Mouse (Mus musculus) stomach, embryonic 16.5 days (tissue): ENCODE data around the gene Mid1ip1. TPM values are rescaled to one million over a fixed set of nuclear protein-coding genes. Genes with fewer than 3 reads are reported as not detected.

ENCODE experiments used
- ATAC-seq: fragments of 200-750 bp; cut with Nextera tagmentation; 2 replicates; pipeline ENCODE4 v1.8.0; 2017; ENCODE audit warnings: moderate number of reproducible peaks, moderate TSS enrichment; ENCODE audit not compliant: insufficient read depth, low FRiP score
- H3K27ac ChIP-seq: fragments of 300-500 bp; sonication (generic); 2 replicates; pipeline ENCODE4 v1.5.1; 2014; ENCODE audit warnings: low read length
- H3K27me3 ChIP-seq: fragments of 300-500 bp; sonication (generic); 2 replicates; pipeline ENCODE4 v1.6.1; 2014; ENCODE audit warnings: low read length, control low read depth, mixed read lengths; ENCODE audit not compliant: control insufficient read depth, insufficient read depth
- H3K36me3 ChIP-seq: fragments of 300-500 bp; sonication (generic); 2 replicates; pipeline ENCODE4 v1.6.1; 2014; ENCODE audit warnings: low read length; ENCODE audit not compliant: control insufficient read depth, insufficient read depth
- H3K4me1 ChIP-seq: fragments of 300-500 bp; sonication (generic); 2 replicates; pipeline ENCODE4 v1.6.1; 2014; ENCODE audit warnings: low read length, control low read depth, mixed read lengths; ENCODE audit not compliant: control insufficient read depth, insufficient read depth
- H3K4me2 ChIP-seq: fragments of 300-500 bp; sonication (generic); 2 replicates; pipeline ENCODE4 v1.6.1; 2014; ENCODE audit warnings: low read depth, low read length, mixed read lengths
- H3K4me3 ChIP-seq: fragments of 300-500 bp; sonication (generic); replicated peaks from 2 replicates; pipeline ENCODE4 v1.5.1; 2014; ENCODE audit warnings: mild to moderate bottlenecking, low read length
- H3K9ac ChIP-seq: fragments of 300-500 bp; sonication (generic); 2 replicates; pipeline ENCODE4 v1.6.1; 2014; ENCODE audit warnings: low read length
- H3K9me3 ChIP-seq: fragments of 300-500 bp; sonication (generic); replicated peaks from 2 replicates; pipeline ENCODE4 v1.6.1; 2016; ENCODE audit warnings: low read length, control low read depth; ENCODE audit not compliant: control insufficient read depth
- WGBS: fragments of 180-500 bp; shearing (Covaris S2); extraction: QIAGEN DNeasy Blood & Tissue Kit; methylation state at CpG from one replicate; pipeline ENCODE4 v1.1.7; 2014; 5-methylcytosine and 5-hydroxymethylcytosine counted together
- polyA plus RNA-seq: library from polyadenylated mRNA; unstranded; fragments of >200 nt; fragmentation: Nextera tagmentation; extraction: Ambion mirVana; gene quantifications from 2 replicates; pipeline ENCODE4 v1.2.1, GENCODE M21; 2015

Gene Mid1ip1
- polyA plus RNA-seq = 86.8 and 98.3 TPM in 2 replicates

DNA sequence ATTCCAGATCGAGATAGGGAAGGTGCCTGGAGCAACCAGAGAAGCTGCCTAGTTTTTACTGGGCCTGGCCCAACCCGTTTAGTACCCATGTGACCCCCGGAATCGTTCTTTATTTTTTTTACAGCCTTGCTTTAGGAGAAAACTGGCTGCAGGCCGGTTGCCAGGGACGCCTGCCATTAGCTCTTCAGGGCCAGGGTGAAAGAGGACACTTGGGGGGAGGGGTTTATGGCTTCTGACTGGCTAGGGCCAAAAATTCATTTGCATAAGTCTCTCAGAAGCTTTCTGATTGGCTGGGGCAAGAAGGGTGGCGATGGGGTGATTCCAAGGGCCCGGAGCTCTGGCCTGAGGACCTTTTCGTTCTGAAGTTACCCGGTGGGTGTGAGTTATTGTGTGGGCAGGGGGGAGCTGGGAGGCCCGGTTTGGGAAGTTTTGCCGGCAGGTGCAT is at the start of gene Mid1ip1:
Gene Mid1ip1, plus strand, starts transcription at position 318 of the 445 bp plus-strand sequence.
- Histone ChIP-seq H3K9ac (peak within 1 kb of the TSS; percentile 39; the same call in 1 of the 2 replicates), H3K4me1 (0 out of 2 replicates have a peak, but pooled peaks cover 3% of the 10 kb centered on the region), H3K4me3 (peak within 1 kb of the TSS; percentile 34), H3K36me3 (no peaks in the 10 kb centered on the region), H3K9me3 (no peaks in the 10 kb centered on the region), H3K27me3 (no peaks in the 10 kb centered on the region), H3K4me2 (peak within 1 kb of the TSS; percentile 50), H3K27ac (peak within 1 kb of the TSS; percentile 79)
- WGBS = 17% methylated on average over 12 of the region's 12 CpGs
- ATAC-seq = peak; percentile 83

DNA sequence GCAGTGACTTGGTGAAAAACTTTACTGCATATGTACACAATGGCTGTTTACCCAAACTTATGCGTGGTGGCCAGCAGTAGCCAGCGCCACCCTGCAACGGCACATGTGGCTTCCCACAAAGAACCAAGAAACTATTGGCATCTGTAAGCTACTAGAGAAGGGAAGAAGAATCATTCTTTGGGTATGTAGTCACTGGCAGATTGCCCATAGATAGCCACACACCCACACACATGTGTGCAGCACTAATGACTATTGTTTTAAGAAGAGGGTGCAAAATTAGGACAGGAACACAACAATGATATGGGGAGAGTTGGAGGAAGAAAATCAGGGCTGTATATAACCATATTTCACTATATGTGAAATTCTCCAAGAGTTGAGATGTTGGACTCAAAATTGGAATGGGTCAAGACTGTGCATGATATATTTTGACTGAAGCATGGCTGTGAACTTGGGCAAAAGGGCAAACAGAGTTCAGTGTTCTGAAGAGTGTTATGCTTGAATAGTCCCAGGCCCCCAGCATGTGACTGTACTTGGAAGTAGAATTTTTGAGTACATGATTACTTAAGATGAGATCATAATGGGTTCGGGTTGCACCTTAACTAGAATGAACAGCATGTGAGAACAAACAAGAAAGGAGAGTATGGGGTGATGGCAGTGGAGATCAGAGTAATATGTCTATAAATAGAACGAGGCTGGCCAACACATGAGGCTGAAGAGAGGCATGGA is 20.2 kb upstream of the Mid1ip1 start:
- H3K4me3 ChIP-seq = no peak overlapping the region
- H3K36me3 ChIP-seq = no peaks in the 10 kb centered on the region

DNA sequence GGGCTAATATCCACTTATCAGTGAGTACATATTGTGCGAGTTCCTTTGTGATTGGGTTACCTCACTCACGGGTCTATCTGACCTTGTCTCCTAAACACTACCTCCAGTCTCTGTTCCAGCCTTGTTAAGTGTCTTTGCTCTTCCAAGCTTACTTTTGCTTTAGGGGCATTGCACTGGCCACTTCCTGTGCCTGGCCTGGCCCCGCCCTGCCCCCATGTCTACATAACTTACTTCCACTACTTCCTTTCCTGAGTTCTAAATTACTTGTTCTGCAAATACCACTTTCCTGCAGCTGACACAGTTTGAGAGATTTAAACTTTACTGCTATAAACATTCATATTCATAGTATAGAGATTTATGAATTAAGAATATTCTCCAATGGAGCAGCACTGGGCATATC is 8.1 kb upstream of the Mid1ip1 start:
- no peak for ATAC-seq
- Histone ChIP-seq H3K36me3 (no peaks in the 10 kb centered on the region), H3K27ac (no peak overlapping the region), H3K27me3 (no peaks in the 10 kb centered on the region), H3K4me1 (no peaks in the 10 kb centered on the region), H3K9ac (no peak overlapping the region), H3K9me3 (no peaks in the 10 kb centered on the region), H3K4me2 (no peak overlapping the region), H3K4me3 (no peak overlapping the region)
- 82% methylated on average over 3 of the region's 3 CpGs for WGBS

More for the DNA sequence above, 20.2 kb upstream of the Mid1ip1 start:
- Histone ChIP-seq H3K4me2 (no peak overlapping the region), H3K9ac (no peak overlapping the region), H3K27me3 (no peaks in the 10 kb centered on the region), H3K4me1 (no peaks in the 10 kb centered on the region), H3K27ac (no peak overlapping the region), H3K9me3 (no peaks in the 10 kb centered on the region)
- 79% methylated on average over 5 of the region's 5 CpGs for WGBS
- ATAC-seq = no peak

DNA sequence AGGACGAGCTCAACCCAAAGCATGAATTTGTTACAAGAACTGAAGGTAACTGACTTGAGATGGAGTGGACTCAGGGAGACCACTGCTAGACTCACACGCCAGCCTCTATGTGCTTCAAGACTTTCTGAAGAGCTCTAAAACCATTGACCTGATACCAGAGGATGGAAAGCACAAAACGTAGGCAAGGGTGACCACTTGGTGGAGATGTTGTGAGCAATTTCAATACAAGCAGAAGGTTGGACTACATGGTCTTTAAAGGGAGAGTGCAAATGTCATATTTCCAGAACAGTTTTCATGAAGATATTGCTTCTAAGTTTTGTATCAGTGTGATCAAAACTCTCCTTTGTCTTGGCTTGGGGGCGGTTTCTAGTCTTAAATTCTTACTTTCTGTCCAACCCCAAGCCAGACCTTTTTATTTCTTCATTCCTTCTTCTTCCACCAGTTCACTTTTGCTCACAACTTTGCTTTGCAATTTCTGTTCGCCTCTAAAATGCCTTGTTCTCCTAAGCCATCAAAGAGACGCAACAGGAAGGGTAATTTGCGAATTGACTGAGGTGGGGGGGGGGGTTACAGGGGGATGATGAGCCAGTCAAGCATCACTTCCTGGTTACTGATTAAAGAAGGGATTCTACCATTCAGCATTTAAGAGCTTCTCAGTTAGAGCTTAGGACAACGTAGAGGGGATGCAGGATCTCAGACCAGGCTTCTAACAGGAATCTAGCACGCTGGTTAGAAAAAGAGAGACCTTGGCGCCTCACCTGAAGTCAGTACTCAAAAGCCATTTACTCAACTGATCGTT is 775 bp upstream of the Mid1ip1 start:
- Histone ChIP-seq H3K4me3 (peak overlapping the region; percentile 31), H3K4me2 (peak overlapping the region; percentile 43), H3K4me1 (0 out of 2 replicates have a peak, but pooled peaks cover 3% of the 10 kb centered on the region), H3K27me3 (no peaks in the 10 kb centered on the region), H3K9me3 (no peaks in the 10 kb centered on the region), H3K9ac (0 out of 2 replicates have a peak overlapping the region, but pooled peaks have one; percentile 14), H3K27ac (peak overlapping the region; percentile 79), H3K36me3 (no peaks in the 10 kb centered on the region)
- WGBS = 36% methylated on average over 11 of the region's 11 CpGs
- no peak for ATAC-seq

DNA sequence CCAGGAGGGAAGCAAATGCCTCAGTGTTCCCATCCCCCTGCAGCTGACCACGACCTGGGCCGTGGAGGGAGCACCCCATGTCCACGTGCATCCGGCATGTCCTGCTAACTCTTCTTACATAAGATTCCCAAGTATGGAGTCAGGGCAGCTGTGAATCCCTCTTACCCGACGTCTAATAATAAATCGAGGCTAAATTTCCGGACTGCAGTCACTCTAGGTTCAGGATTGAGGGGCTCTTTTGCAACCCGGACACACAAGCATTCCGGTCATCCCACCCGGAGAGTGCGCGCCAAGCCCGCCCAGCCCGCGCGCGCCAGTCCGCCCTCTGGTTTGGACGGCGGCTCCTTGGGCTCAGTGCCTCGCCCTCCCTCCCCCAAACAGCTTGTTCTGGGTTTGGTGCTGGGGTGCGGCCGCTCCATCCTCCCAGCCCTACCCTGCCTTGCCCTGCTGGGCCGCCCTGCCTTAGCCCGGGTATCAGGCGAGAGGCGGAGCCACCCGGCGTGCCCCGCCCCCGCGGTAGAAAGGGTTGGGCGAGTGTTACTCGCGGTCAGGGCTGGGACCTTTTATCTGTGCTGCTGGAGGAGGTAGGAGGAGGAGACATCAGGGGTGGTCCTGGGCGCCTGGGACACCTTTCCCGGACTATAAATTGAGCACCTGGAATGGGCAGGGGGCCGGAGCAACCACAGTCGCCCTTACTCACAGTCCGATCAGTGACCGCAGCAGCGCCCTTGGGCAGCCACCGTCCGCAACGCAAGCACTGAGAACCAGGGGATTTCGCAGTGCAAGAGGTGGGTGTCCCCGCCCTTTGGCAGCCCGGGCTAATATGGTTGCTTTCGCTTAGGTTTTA is 2.3 kb downstream of the Mid1ip1 start:
- Histone ChIP-seq H3K27ac (peak overlapping the region; percentile 92), H3K36me3 (no peaks in the 10 kb centered on the region), H3K4me1 (0 out of 2 replicates have a peak, but pooled peaks cover 3% of the 10 kb centered on the region), H3K4me2 (peak overlapping the region; percentile 50), H3K9ac (peak overlapping the region; percentile 80), H3K4me3 (peak overlapping the region; percentile 68), H3K9me3 (no peaks in the 10 kb centered on the region), H3K27me3 (no peaks in the 10 kb centered on the region; the same call in 1 of the 2 replicates)
- ATAC-seq = peak; percentile 92
- WGBS = 17% methylated on average over 49 of the region's 50 CpGs

DNA sequence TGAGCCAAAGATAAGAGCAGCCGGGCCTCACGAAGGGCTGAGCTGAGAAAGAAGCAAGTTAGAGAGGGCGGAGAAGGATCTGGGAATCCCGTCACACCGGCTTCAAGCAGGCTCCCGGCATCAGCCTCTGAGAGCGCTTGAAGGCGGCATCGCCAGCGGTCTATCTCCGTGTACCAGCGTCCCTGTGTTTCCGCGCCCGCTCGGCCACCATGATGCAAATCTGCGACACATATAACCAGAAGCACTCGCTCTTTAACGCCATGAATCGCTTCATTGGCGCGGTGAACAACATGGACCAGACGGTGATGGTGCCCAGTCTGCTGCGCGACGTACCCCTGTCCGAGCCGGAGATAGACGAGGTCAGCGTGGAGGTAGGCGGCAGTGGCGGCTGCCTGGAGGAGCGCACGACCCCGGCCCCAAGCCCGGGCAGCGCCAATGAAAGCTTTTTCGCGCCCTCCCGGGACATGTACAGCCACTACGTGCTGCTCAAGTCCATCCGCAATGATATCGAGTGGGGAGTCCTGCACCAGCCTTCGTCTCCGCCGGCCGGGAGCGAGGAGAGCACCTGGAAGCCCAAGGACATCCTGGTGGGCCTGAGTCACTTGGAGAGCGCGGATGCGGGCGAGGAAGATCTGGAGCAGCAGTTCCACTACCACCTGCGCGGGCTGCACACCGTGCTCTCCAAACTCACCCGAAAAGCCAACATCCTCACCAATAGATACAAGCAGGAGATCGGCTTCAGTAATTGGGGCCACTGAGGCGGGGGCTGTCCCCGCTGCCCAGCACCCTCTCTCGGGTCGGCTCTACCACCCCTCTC is 3.4 kb downstream of the Mid1ip1 start:
- WGBS = 14% methylated on average over 61 of the region's 61 CpGs
- no peaks in the 10 kb centered on the region for H3K9me3 ChIP-seq
- ATAC-seq = no peak

DNA sequence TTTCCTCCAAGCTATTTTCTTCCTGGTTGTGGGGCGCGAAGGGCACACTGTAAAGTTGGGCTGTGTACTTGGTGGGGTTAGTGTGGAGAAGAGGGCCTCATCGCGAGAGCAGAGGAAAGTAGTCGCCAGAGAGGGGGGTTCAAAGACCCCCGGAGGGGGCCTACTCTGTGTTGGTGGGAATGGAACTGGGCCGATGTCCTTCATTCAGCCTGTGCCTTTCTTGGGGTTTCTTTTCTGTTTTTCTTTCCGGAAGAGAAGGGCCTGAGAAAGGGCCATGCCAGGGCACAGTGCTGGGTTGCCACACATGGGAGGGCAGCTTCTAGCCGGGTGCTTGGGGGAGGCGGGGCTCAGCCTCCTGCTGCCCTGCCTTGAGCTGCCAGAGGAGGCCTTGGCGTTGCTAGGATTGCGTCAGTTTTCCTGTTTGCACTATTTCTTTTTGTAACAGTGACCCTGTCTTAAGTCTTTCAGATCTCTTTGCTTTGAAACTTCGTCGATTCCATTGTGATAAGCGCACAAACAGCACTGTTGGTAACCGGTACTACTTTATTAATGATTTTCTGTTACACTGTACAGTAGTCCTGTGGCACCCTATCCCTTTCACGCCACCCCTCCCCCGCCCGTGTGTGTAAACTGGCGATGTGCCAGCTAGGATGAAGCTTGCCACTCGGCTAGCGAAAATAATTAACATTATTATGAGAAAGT is 4.2 kb downstream of the Mid1ip1 start:
- H3K9me3 ChIP-seq = no peaks in the 10 kb centered on the region
- peak overlapping the region; percentile 80 for H3K9ac ChIP-seq
- peak overlapping the region; percentile 50 for H3K4me2 ChIP-seq
- no peaks in the 10 kb centered on the region for H3K36me3 ChIP-seq
- 12% methylated on average over 22 of the region's 22 CpGs for whole genome bisulfite sequencing
- H3K27ac ChIP-seq = peak overlapping the region; percentile 92
- 0 out of 2 replicates have a peak, but pooled peaks cover 3% of the 10 kb centered on the region for H3K4me1 ChIP-seq
- H3K4me3 ChIP-seq = peak overlapping the region; percentile 68
- no peaks in the 10 kb centered on the region; the same call in 1 of the 2 replicates for H3K27me3 ChIP-seq
- peak; percentile 60 for ATAC-seq

More for the DNA sequence above, 3.4 kb downstream of the Mid1ip1 start:
- H3K27ac ChIP-seq = peak overlapping the region; percentile 92
- H3K9ac ChIP-seq = peak overlapping the region; percentile 80
- H3K4me3 ChIP-seq = peak overlapping the region; percentile 68
- H3K4me2 ChIP-seq = peak overlapping the region; percentile 50
- H3K27me3 ChIP-seq = no peaks in the 10 kb centered on the region; the same call in 1 of the 2 replicates
- H3K4me1 ChIP-seq = 0 out of 2 replicates have a peak, but pooled peaks cover 3% of the 10 kb centered on the region
- no peaks in the 10 kb centered on the region for H3K36me3 ChIP-seq
